Mouse (Mus musculus): Measurements from ENCODE around the gene Asl.

GRCm38 (mm10) chr5:130052510-130052909 lies 23.5 kb upstream of the Asl start:
- TF ChIP-seq POLR2A (IDR thresholded peaks at IDR 0.05; ENCODE audit: control insufficient read depth, extremely low read depth, insufficient read depth, low read length, poor library complexity) = no peak
- no peak for TF ChIP-seq CTCF (IDR thresholded peaks at IDR 0.05; ENCODE audit: borderline replicate concordance, control insufficient read depth, extremely low read depth, insufficient read depth, low read length, poor library complexity)

Measured in thymus, adult 2 months (tissue).